Mouse (Mus musculus) cerebellum, adult (tissue): ENCODE measurements at regions not wholly inside any gene's neighbourhood (a gene's known extent, or its start where the extent isn't known, plus 50 kb on each side); places are given as distances from the start of the nearest gene placed in this dataset.

ENCODE experiments used
- ATAC-seq: cut with Nextera tagmentation; 2 replicates; pipeline ENCODE4 v1.9.2; 2017; ENCODE audit warnings: mild to moderate bottlenecking, moderate library complexity, mixed read lengths; ENCODE audit not compliant: insufficient number of reproducible peaks, low FRiP score, low TSS enrichment

GRCm38 (mm10) chr16:49965528-49966250 is 165.4 kb downstream of the Cd47 start:
- no peak for ATAC-seq

GRCm38 (mm10) chr16:49966251-49966588 is 165.9 kb downstream of the Cd47 start:
- no peak for ATAC-seq

- ATAC-seq = no peak
These were observed 166.8 kb downstream of the Cd47 start for GRCm38 (mm10) chr16:49967110-49967509.

GRCm38 (mm10) chr16:49968291-49968870 is 168.0 kb downstream of the Cd47 start:
- ATAC-seq = no peak

GRCm38 (mm10) chr16:49969035-49969434 is 168.7 kb downstream of the Cd47 start:
- no peak for ATAC-seq

GRCm38 (mm10) chr16:49969693-49970296 is 169.5 kb downstream of the Cd47 start:
- no peak for ATAC-seq

DNA sequence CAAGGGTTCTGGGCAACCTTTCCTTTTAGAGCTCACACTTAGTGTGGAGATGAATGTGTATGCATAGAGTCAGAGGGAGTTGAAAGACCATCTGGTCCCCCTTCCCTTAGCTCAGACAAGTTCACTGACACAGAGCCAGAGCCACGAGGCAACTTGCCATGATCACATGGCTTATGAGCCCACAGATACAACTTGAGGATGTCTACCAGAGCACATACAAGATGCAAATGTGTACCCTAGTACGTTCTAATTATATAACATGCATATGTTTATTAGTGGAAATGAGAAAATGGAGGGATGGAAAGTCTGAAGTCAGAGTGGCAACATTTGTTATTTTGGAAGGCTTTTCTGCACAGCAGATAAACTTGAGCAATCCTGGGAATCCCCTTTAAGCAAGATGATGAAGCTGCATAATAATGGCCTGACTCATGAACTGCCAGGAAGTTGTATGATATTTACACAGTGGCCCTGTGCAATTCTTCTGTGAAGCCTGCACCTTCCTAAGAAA is 170.0 kb downstream of the Cd47 start:
- no peak for ATAC-seq

DNA sequence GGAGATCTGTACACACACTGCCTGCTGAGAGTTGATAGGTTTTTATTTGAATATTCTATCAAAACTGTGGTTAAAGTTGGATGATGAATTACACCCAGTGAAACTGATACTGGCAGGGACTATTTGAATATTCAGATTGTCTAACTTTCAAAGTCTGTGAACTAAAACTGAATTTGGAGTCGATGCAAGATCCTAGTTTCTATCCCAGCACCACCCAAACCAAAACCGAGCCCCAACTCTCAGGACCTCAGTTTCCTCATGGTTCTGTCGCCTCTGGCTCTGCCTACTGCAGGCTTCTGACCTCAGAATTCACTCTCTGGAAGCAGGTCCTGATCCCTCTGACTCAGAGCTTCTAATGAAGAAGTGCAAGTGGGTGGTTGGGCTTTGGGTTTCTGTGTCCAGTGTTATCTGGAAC is 170.8 kb downstream of the Cd47 start:
- ATAC-seq = no peak

DNA sequence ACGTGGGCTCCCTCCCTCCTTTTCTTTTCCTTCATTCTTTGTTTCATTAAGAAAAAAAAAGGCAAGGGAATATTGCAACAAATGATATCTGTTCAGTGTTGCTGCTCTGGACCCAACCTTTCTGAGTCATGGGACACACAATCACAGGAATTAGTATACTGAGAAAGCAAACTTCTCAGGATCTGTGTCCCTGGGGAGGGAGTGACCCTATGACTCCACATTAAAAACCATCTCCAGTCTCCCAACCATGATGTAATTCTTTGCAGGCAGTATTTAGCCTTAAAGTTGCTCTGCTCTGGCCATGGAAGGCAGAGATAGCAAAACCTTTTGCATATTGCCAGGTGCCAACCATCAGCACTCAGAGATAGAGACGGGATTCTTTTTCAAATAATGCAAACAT is 176.9 kb downstream of the Cd47 start:
- ATAC-seq = no peak

- no peak for ATAC-seq
These were observed 179.2 kb downstream of the Cd47 start for GRCm38 (mm10) chr16:49979426-49979940.

GRCm38 (mm10) chr16:49980178-49980646 is 179.9 kb downstream of the Cd47 start:
- peak; percentile 96 for ATAC-seq

DNA sequence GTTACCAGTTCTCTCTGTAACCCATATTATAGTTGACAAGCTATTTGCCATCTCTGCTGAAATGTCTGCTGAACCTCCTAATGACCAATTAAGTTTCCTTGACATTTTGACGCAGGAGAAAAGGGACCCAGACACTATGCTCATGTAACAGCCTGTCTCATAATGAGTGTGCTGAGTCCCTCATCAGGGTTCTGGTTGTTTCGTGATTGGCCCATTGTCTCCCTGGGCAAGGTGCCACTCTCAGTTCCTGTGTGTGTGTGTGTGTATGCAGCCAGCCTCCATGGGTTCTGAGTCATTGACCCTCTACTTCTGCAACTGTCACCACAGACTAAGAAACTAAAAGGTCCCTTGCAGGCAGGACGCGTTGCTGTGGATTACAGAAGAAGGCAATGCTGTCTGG is 181.8 kb downstream of the Cd47 start:
- ATAC-seq = no peak

GRCm38 (mm10) chr16:49985082-49986076 is 185.0 kb downstream of the Cd47 start:
- ATAC-seq = no peak

- no peak for ATAC-seq
These were observed 186.6 kb downstream of the Cd47 start for GRCm38 (mm10) chr16:49986954-49987353.

GRCm38 (mm10) chr16:49995822-49996221 is 195.5 kb downstream of the Cd47 start:
- ATAC-seq = no peak

GRCm38 (mm10) chr16:49996593-49996992 is 196.3 kb downstream of the Cd47 start:
- no peak for ATAC-seq

DNA sequence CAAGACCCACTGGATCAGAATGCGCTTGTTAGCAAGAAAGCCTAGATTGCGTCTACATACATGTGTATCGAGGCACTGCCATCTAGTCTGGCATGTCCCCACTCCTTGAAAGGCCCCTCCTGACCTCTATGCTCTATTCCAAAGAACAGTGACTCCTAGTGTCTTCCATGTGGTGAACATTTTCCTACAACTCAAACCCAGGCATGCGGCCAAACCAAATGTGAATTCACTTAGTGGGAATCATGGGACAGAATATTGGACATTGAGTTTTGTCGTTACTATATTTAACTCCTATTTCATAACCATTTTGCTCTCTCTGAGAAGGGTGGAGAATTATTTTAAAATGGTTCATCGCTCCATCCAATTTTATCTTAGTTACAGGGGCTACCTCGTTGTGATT is 196.7 kb downstream of the Cd47 start:
- ATAC-seq = no peak

DNA sequence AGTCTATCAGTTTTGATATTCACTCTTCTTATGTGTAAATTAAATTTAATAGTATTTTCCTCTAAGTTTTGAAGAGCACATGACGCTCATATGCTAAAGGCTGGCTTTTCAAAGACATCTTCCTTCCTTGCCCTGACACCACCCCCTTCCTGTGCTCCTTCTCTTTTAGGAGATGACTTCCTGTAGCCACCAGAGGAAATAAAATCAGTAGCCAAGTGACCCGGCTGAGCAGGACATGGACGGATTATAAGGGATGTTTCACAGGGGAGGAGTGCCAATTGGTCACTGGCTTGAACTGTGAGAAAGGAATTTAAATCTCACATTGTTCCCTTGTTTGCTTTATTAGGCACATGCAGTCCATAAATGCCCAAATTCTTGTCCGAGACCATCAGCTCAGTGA is 200.5 kb downstream of the Cd47 start:
- ATAC-seq = no peak

DNA sequence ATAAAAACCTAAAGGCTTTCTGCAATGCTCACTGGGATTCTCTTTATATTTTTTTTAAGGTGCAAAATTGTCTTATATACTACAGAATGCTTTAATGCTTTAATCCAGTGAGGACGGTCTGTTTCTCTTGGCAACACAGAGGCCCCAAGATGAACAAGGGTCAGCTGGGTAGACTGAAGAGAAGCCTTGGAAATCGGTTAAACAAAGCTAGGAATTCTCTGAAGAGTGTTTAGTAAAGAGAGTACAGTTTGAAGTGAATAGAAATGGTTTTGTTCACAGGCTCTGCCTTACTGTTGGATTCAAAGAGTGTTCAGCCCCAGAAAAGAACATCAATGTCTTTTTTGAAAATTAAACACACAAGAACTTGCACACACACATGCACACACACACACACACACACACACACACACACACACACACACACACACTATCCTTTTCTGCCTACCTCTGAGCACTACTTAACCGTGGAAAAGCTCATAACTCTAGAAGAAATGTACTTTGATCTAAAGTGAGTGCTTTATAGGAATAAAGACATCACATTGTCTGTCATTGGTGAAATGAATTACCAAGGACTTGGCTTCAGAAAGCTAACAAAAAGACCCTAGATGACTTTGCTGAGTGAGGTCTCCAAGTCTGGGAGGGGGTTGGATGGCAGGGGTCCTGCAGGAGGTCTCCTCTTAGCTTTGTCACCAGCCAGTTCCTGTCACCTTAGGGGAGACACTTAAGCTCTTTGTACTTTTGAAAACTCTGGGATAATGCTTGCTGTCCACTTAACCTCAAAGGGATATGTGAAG is 201.5 kb downstream of the Cd47 start:
- ATAC-seq = no peak

DNA sequence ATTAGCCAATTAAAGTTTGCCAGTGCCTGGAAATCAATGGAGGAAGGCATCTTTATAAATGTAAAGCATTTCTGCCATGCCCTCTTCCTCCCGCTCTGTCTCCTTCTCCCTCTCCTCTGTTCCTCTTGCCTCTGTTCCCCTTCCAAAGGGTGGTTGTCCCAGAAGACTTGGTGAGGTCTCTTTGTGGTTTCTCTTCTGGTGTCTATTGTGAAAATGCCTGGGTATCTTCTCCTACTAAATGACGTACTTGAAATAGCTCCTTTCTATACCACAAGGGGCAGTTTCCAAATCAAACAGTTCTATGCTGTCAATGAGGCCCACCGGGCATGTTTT is 202.1 kb downstream of the Cd47 start:
- no peak for ATAC-seq
